Mouse (Mus musculus) heart, adult 9 months (tissue): ENCODE results near the gene Pla2g1b.

Experiments
- DNase-seq, 2 experiments: peaks; one replicate each; pipeline ENCODE4 v3.0.0; 2022; ENCODE audit warnings: low spot score in 2 of 2

Pla2g1b gene

GRCm38 (mm10) chr5:115447108-115447507 is 19.0 kb upstream of the Pla2g1b start:
- DNase-seq: no peak

GRCm38 (mm10) chr5:115449247-115449646 is 16.8 kb upstream of the Pla2g1b start:
- no peak for DNase-seq

GRCm38 (mm10) chr5:115450410-115451317 is 15.4 kb upstream of the Pla2g1b start:
- DNase-seq: no peak

- DNase-seq: no peak
These were observed 11.5 kb upstream of the Pla2g1b start for GRCm38 (mm10) chr5:115454422-115455090.

GRCm38 (mm10) chr5:115455838-115456237 is 10.2 kb upstream of the Pla2g1b start:
- no peak for DNase-seq

- DNase-seq: no peak
These were observed 7.1 kb upstream of the Pla2g1b start for GRCm38 (mm10) chr5:115458918-115459317.

GRCm38 (mm10) chr5:115464408-115465115 is 1.5 kb upstream of the Pla2g1b start:
- DNase-seq: no peak

GRCm38 (mm10) chr5:115469791-115470190 is 3.7 kb downstream of the Pla2g1b start:
- DNase-seq: no peak

GRCm38 (mm10) chr5:115470766-115471531 is 4.9 kb downstream of the Pla2g1b start:
- DNase-seq: no peak

- DNase-seq: no peak
These were observed 7.1 kb downstream of the Pla2g1b start for GRCm38 (mm10) chr5:115473191-115473590.

GRCm38 (mm10) chr5:115474174-115474828 is 8.2 kb downstream of the Pla2g1b start:
- DNase-seq: no peak

GRCm38 (mm10) chr5:115475337-115476106 is 9.5 kb downstream of the Pla2g1b start:
- DNase-seq: peak in 1 of 2 experiments; percentile 64

- DNase-seq: no peak
These were observed 10.2 kb downstream of the Pla2g1b start for GRCm38 (mm10) chr5:115476107-115476727.

GRCm38 (mm10) chr5:115479561-115479960 is 13.5 kb downstream of the Pla2g1b start:
- DNase-seq: no peak

- DNase-seq: no peak
These were observed 14.0 kb downstream of the Pla2g1b start for GRCm38 (mm10) chr5:115480101-115480500.

GRCm38 (mm10) chr5:115482390-115483265 is 16.6 kb downstream of the Pla2g1b start:
- no peak for DNase-seq

GRCm38 (mm10) chr5:115483385-115483784 is 17.3 kb downstream of the Pla2g1b start:
- no peak for DNase-seq
